ENCODE assay signal across 13 mouse cellular contexts in the genomic region with DNA sequence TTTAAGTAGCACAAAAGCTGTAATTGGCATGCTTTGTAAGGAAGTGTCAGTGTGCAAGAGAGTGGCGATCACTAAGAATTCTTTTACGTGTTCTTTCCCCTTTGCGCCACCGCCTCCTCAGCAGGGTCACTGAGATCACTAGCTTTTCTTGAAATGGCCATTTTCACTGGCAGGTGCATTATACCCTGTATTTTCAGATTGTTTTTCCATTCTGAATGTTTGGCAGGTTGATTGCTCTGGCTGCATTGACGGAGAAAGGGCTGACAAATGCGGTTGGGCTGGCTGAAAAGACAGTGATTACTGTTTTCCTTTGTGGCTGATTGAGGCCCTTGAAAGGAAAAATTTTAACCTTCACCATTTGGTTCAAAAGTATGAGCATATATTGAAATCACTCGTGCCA. TPM values are rescaled to one million over a fixed set of nuclear protein-coding genes. Genes with fewer than 3 reads are reported as not detected.
DNase-seq lines count a peak whose midpoint lies in the region; ATAC-seq and TF ChIP-seq lines count a peak whose summit lies in the region.
"Had no signal": no experiment of that assay in that cellular context is flagged by ENCODE, and none has a peak within 500 bp of the region (broad histone marks: within the 10 kb centered on the region; RNA-seq: fewer than 3 reads in every experiment).

No protein-coding gene starts in this region.

- peak; percentile 26 for DNase-seq in midbrain, embryonic 11.5 days (ENCODE audit: low spot score, missing footprints)
- no peak for DNase-seq in midbrain, postnatal 0 days (ENCODE audit: low spot score)
- peak; percentile 77 for DNase-seq in forebrain, embryonic 14.5 days (ENCODE audit: low spot score)
- no peak for DNase-seq in adipocyte (ENCODE audit: low spot score)
- no peak for DNase-seq in frontal cortex, adult 2 months (ENCODE audit: extremely low spot score in 1 of 2, low spot score in 1 of 2)
- DNase-seq: thymus, adult 2 months had no signal

- H3K4me2 ChIP-seq in midbrain, embryonic 11.5 days: no peak overlapping the region
- no peak overlapping the region for H3K4me2 ChIP-seq in midbrain, postnatal 0 days (ENCODE audit: low read depth, low read length, poor library complexity, severe bottlenecking)
- peak overlapping the region; percentile 18; the same call in 1 of the 2 replicates for H3K4me2 ChIP-seq in forebrain, embryonic 14.5 days (ENCODE audit: low read length)
- H3K4me2 ChIP-seq in hindbrain, embryonic 15.5 days: no peak overlapping the region
- H3K4me2 ChIP-seq: liver, embryonic 11.5 days; lung, embryonic 15.5 days had no signal

- peaks cover 5% of the 10 kb centered on the region; the same call in 1 of the 2 replicates for H3K36me3 ChIP-seq in midbrain, embryonic 11.5 days (ENCODE audit: control insufficient read depth, insufficient read depth, low read length)
- peaks cover 12% of the 10 kb centered on the region for H3K36me3 ChIP-seq in midbrain, postnatal 0 days (ENCODE audit: insufficient read depth, low read length)
- peaks cover 19% of the 10 kb centered on the region for H3K36me3 ChIP-seq in forebrain, embryonic 14.5 days (ENCODE audit: control insufficient read depth, insufficient read depth, low read length)
- peaks cover 30% of the 10 kb centered on the region for H3K36me3 ChIP-seq in hindbrain, embryonic 15.5 days

- H3K9me3 ChIP-seq in midbrain, embryonic 11.5 days (ENCODE audit: control insufficient read depth, low read length): no peaks in the 10 kb centered on the region
- H3K9me3 ChIP-seq in midbrain, postnatal 0 days (ENCODE audit: low read length): no peaks in the 10 kb centered on the region
- no peaks in the 10 kb centered on the region for H3K9me3 ChIP-seq in forebrain, embryonic 14.5 days (replicated peaks; ENCODE audit: control insufficient read depth, low read length)
- H3K9me3 ChIP-seq in hindbrain, embryonic 15.5 days: no peaks in the 10 kb centered on the region
- H3K9me3 ChIP-seq: lung, embryonic 15.5 days had no signal

- no peak for ATAC-seq in midbrain, embryonic 11.5 days (ENCODE audit: low FRiP score)
- no peak for ATAC-seq in midbrain, postnatal 0 days (ENCODE audit: low FRiP score)
- peak; percentile 60 for ATAC-seq in forebrain, embryonic 14.5 days
- ATAC-seq in hindbrain, embryonic 15.5 days (ENCODE audit: low FRiP score, low read depth): no peak
- ATAC-seq: intestine, embryonic 16.5 days had no signal

- TF ChIP-seq POLR2A in olfactory bulb, adult 2 months (IDR thresholded peaks at IDR 0.05; ENCODE audit: insufficient read depth, low read depth, low read length): no peak

- H3K4me1 ChIP-seq in midbrain, embryonic 11.5 days (ENCODE audit: control insufficient read depth, insufficient read depth, low read length): no peaks in the 10 kb centered on the region
- H3K4me1 ChIP-seq in midbrain, postnatal 0 days (ENCODE audit: insufficient read depth, low read length): no peaks in the 10 kb centered on the region
- H3K4me1 ChIP-seq in forebrain, embryonic 14.5 days (ENCODE audit: control insufficient read depth, insufficient read depth, low read length): peaks cover 22% of the 10 kb centered on the region
- H3K4me1 ChIP-seq in hindbrain, embryonic 15.5 days (replicated peaks): peaks cover 26% of the 10 kb centered on the region
- peaks cover 3% of the 10 kb centered on the region for H3K4me1 ChIP-seq in olfactory bulb, adult 2 months (ENCODE audit: control insufficient read depth, insufficient read depth, low read length)
- H3K4me1 ChIP-seq: lung, embryonic 15.5 days had no signal

- H3K9ac ChIP-seq in midbrain, embryonic 11.5 days (ENCODE audit: low read length): no peak overlapping the region
- H3K9ac ChIP-seq in midbrain, postnatal 0 days (replicated peaks; ENCODE audit: low read length, poor library complexity, severe bottlenecking): no peak overlapping the region
- no peak overlapping the region; the same call in 1 of the 2 replicates for H3K9ac ChIP-seq in forebrain, embryonic 14.5 days (ENCODE audit: low read length)
- no peak overlapping the region for H3K9ac ChIP-seq in hindbrain, embryonic 15.5 days
- H3K9ac ChIP-seq: lung, embryonic 15.5 days had no signal

- TF ChIP-seq CTCF in midbrain, postnatal 0 days (IDR thresholded peaks at IDR 0.05): no peak
- no peak for TF ChIP-seq CTCF in olfactory bulb, adult 2 months (IDR thresholded peaks at IDR 0.05; ENCODE audit: insufficient read depth, low read depth, low read length)

- H3K27ac ChIP-seq in midbrain, embryonic 11.5 days (ENCODE audit: low read depth, low read length): no peak overlapping the region
- no peak overlapping the region for H3K27ac ChIP-seq in midbrain, postnatal 0 days (ENCODE audit: low read depth, low read length)
- H3K27ac ChIP-seq in forebrain, embryonic 14.5 days (ENCODE audit: low read depth, low read length): peak overlapping the region; percentile 83
- H3K27ac ChIP-seq in hindbrain, embryonic 15.5 days (replicated peaks): peak overlapping the region; percentile 65
- H3K27ac ChIP-seq in olfactory bulb, adult 2 months (ENCODE audit: insufficient read depth, low read depth, low read length): peak overlapping the region; percentile 86
- H3K27ac ChIP-seq: kidney, postnatal 0 days; lung, embryonic 15.5 days had no signal

- H3K27me3 ChIP-seq in midbrain, embryonic 11.5 days (ENCODE audit: control insufficient read depth, insufficient read depth, low read length): no peaks in the 10 kb centered on the region
- no peaks in the 10 kb centered on the region for H3K27me3 ChIP-seq in midbrain, postnatal 0 days (ENCODE audit: insufficient read depth, low read length)
- no peaks in the 10 kb centered on the region for H3K27me3 ChIP-seq in forebrain, embryonic 14.5 days (replicated peaks; ENCODE audit: control insufficient read depth, insufficient read depth, low read length)
- H3K27me3 ChIP-seq in hindbrain, embryonic 15.5 days: no peaks in the 10 kb centered on the region
- H3K27me3 ChIP-seq: CH12.LX; lung, embryonic 15.5 days had no signal

- 82% methylated on average over 7 of the region's 7 CpGs for WGBS in midbrain, embryonic 11.5 days
- 68% methylated on average over 7 of the region's 7 CpGs for WGBS in midbrain, postnatal 0 days
- WGBS in forebrain, embryonic 14.5 days: 18% methylated on average over 7 of the region's 7 CpGs
- 41% methylated on average over 7 of the region's 7 CpGs for WGBS in hindbrain, embryonic 15.5 days
- 43% methylated on average over 7 of the region's 7 CpGs for WGBS in olfactory bulb, adult 2 months

- H3K4me3 ChIP-seq in midbrain, embryonic 11.5 days (ENCODE audit: low read depth, low read length): no peak overlapping the region
- no peak overlapping the region for H3K4me3 ChIP-seq in midbrain, postnatal 0 days (ENCODE audit: low read depth, low read length)
- H3K4me3 ChIP-seq in forebrain, embryonic 14.5 days (ENCODE audit: low read depth, low read length): no peak overlapping the region
- no peak overlapping the region for H3K4me3 ChIP-seq in hindbrain, embryonic 15.5 days
- H3K4me3 ChIP-seq in olfactory bulb, adult 2 months (ENCODE audit: insufficient read depth, low read depth, low read length): no peak overlapping the region
- H3K4me3 ChIP-seq: lung, embryonic 15.5 days had no signal

RNA-seq across cellular contexts. Expression of a gene that starts 33.3 kb away (rescaled TPM):
- polyA plus RNA-seq in midbrain, embryonic 11.5 days (2014; fragmentation: Nextera tagmentation; extraction: Ambion mirVana): 189 and 206 TPM in 2 replicates
- 149 and 195 TPM in 2 replicates for total RNA-seq in midbrain, postnatal 0 days (2014; rRNA removed)
- 194 and 205 TPM in 2 replicates for polyA plus RNA-seq in midbrain, postnatal 0 days (2015; fragmentation: Nextera tagmentation; extraction: Ambion mirVana)
- polyA plus RNA-seq in forebrain, embryonic 14.5 days (2014; fragmentation: Nextera tagmentation; extraction: Ambion mirVana): 195 and 222 TPM in 2 replicates
- 159 and 166 TPM in 2 replicates for polyA plus RNA-seq in hindbrain, embryonic 15.5 days (2015; fragmentation: Nextera tagmentation; extraction: Ambion mirVana)
- 263 TPM in 1 of 2 replicates, not detected in the other for polyA plus RNA-seq in olfactory bulb, adult 2 months (2012; ENCODE audit: insufficient read depth, insufficient read length, low replicate concordance, missing spikeins)
- 163 and 175 TPM in 2 replicates for polyA plus RNA-seq in frontal cortex, adult 2 months (2012; rRNA removed)

Comparison
In these comparisons a context has a peak if more than half of its experiments do, and no peak if none do; other contexts are left out.
1. DNase-seq: peak in midbrain, embryonic 11.5 days (single experiment) and forebrain, embryonic 14.5 days (single experiment); none in midbrain, postnatal 0 days (single experiment), adipocyte (single experiment) and frontal cortex, adult 2 months (0 of 2).
2. H3K27ac ChIP-seq: peak in forebrain, embryonic 14.5 days (single experiment), hindbrain, embryonic 15.5 days (single experiment) and olfactory bulb, adult 2 months (single experiment); none in midbrain, embryonic 11.5 days (single experiment) and midbrain, postnatal 0 days (single experiment).